Mouse (Mus musculus): ENCODE data around the gene Tanc1.

DNA sequence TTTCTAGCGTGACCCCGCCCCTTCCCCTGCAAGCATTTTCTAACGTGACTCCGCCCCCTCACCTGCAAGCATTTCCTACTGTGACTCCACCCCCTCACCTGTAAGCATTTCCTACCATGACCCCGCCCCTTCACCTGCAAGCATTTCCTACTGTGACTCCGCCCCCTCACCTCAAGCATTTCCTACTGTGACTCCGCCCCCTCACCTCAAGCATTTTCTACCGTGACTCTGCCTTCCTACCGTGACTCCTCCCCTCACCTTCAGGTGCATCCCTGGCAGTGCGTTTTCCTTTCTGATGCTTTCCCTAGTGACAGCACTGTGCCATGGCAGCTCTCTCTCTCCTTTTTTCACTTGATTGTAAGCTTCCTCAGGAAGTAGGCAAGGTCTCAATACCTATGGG is 137.5 kb downstream of the Tanc1 start:
- TF ChIP-seq CTCF (IDR thresholded peaks at IDR 0.05; ENCODE audit: low read depth, low read length) (no peak), POLR2AphosphoS5 (IDR thresholded peaks at IDR 0.05; ENCODE audit: insufficient replicate concordance, low read depth, low read length) (no peak), GATA1 (IDR thresholded peaks at IDR 0.05; ENCODE audit: borderline replicate concordance, low read length) (no peak)

Data from G1E (cell line).